Mouse (Mus musculus): ENCODE measurements around the gene Psapl1. TPM values are rescaled to one million over a fixed set of nuclear protein-coding genes. Genes with fewer than 3 reads are reported as not detected.

Gene Psapl1
- not detected in 2 replicates for polyA plus RNA-seq (2021; fragmentation: Nextera tagmentation)
- long read RNA-seq, experiment 1 = 0 reads
- long read RNA-seq, experiment 2, partial matches to known transcripts = 0 of 1 reads
- long read RNA-seq, experiment 2, other reads (novel, unspliced or antisense) = 0 of 1 reads

DNA sequence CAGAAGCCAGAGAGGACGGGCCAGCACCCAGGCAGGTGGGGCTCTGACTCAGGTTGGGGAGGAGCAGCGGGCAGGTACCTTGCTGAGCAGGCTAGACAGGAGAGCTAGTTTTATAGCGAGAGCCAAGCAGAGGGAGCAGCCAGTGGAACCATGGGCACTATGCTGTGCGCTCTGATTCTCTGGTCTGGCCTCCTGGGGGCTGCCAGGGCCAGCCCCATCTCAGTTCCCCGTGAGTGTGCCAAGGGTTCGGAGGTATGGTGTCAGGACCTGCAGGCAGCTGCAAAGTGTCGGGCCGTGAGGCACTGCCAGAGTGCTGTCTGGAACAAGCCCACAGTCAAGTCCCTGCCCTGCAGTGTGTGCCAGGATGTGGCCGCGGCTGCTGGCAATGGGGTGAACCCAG lies at the start of gene Psapl1:
Gene Psapl1 (plus strand): TSS at position 106 of the 400 bp plus-strand sequence.

Other genes starting within 250 kb of the Psapl1 start
- gene Sorcs2, start 194.1 kb downstream of the Psapl1 start, polyA plus RNA-seq (2021; fragmentation: Nextera tagmentation) = 9.7 and 11.2 TPM in 2 replicates

Measured in layer of hippocampus, adult 6 months (tissue).